Mouse (Mus musculus): ENCODE measurements around the gene Nsun6.

GRCm38 (mm10) chr2:15063815-15064214 lies 8.9 kb upstream of the Nsun6 start:
- TF ChIP-seq CTCF (IDR thresholded peaks at IDR 0.05; ENCODE audit: low read depth) (no peak), EP300 (IDR thresholded peaks at IDR 0.05; ENCODE audit: low read depth) (no peak)
